Mouse (Mus musculus): Measurements from ENCODE around the gene Irgm1. TPM values are rescaled to one million over a fixed set of nuclear protein-coding genes. Genes with fewer than 3 reads are reported as not detected.
"Not testable (repeated sequence)": the region's sequence is repeated elsewhere in the genome, so short reads cannot be mapped to it uniquely, and the experiment has no call there.

The Irgm1 gene
- total and polyA plus RNA-seq, 3 experiments = 6.3 to 22.3 (median 19.8) TPM

DNA sequence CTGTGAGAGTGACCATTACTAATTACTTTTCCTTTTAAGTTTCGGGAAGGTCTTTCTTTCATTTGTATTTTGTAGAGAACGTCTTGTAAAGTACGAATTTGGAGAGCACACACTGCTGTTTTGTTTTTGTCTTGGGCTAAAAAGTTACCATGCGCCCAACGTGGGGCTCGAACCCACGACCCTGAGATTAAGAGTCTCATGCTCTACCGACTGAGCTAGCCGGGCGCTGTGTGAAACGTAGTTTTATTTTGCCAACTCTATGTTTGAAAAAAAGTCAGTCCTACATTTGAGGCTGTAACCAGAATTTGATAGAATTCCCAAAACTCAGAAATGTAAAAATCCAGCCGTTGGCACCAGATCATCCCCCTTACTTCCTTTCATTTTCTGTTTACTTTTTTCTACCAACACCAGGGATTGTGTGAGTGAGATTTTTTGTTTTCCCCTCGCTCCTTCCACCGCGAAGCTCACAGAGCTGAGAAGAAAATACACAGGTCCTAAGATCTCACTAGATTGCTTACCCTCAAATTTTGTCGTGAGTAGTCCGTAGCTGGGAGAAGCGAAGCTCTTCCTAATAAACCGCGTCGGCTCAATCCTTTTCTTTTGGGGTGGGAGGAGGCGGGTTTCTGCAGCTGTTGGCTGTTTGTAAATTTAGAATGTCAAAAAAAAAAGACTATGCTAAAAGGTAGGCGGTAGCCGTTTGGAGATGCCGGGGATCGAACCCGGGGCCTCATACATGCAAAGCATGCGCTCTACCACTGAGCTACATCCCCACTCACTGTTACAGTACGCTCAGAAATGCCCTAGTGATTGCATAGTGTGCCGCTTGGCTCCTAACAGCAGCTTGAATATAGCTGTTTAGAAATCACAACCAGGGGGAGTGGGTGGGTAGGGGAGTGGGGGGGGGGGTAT is 37.5 kb downstream of the Irgm1 start:
- DNase-seq = peak; percentile 93

DNA sequence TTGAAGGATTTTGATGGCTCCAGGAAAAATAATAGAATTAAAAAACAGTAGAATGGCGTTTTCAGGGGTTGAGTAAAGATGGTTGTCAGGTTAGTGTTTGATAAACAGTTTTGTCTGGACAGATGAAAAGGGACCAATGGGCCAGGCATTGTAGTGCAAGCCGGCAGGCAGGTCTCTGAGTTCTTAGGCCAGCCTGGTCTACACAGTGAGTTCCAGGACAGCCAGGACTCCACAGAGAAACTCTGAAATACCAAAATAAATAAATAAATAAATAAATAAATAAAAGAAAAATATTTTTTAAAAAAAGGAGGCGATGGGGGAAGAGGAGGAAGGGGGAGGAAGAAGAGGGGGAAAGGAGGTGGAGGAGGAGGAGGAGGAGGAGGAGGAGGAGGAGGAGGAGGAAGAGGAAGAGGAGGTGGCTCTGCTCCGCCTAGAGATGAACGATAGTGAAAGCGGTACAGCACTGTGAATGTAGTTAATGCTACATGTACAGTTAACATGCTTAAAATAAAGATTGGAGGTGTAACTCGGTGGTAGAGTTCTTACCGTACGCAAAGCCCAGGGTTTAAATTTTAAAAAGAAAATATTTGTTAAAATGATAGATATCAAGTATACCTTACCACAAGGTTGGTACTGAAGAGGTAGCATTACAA is 38.3 kb downstream of the Irgm1 start:
- no peak for DNase-seq

DNA sequence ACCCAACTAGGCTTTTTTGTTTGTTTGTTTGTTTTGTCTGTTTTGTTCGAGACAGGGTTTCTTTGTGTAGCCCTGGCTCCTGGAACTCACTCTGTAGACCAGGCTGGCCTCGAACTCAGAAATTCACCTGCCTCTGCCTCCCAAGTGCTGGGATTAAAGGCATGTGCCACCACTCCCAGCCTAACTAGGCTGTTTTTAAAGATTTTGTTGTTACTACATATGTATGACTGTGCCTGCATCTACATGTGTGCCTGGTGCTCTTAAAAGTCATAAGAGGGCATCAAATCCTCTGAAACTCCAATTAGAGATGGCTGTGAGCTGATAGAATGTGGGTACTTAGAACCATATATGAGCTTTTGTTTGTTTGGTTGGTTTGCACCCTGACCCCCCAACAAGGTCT is 40.2 kb downstream of the Irgm1 start:
- no peak for DNase-seq

DNA sequence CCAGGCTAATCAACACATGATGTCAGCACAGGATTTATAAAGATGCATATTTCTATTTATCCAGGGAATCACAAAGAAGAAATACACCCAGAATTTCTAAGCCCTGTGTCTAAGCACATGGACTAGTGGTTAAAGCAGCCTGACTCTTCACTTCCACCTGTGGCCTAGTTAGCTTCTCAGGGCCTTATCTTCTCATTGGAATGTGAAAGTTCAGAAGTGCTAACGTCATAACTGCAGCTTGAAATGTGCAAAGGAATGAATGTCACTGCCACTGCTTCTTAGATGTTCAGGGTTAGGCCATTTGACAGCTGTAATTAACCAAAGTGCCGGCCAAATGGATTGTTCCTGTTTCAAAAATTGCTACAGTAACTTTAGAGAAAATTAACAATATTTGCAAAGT is 41.2 kb downstream of the Irgm1 start:
- DNase-seq = no peak

DNA sequence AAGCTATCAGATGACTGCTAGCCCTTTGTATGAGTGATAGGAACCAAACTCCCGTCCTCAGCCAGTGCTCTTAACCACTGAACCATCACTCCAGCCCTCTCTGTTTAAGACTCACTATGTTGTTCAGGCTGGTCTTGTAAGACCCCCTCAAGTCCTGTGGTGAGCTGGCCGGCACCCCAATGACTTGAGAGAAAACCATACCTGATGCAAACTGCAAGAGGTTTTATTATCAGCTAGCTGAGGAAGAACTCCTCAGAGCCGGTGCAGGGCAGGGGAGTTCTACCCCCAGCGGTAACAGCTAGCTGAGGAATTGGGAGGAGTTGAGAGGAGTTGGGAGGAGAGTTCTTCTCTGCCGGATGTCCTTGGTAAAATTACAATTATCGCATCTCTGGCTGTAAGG is 43.6 kb downstream of the Irgm1 start:
- no peak for DNase-seq

DNA sequence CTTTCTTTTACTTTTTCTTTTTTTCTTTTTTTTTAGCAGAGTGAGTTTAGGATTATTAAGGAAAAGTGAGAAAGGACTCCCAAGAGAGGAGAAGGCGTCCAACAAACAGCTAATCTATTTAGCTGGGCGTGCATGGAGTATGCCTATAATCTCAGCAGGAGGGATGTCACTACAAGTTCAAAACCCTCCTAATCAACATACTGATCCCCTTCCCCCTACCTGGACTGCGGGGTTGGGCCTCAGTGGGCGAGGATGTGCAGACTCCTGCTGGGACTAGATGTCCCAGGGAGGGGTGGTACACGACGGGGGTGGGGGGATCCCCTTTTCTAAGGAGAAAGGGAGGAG is 44.8 kb downstream of the Irgm1 start:
- no peak for DNase-seq

DNA sequence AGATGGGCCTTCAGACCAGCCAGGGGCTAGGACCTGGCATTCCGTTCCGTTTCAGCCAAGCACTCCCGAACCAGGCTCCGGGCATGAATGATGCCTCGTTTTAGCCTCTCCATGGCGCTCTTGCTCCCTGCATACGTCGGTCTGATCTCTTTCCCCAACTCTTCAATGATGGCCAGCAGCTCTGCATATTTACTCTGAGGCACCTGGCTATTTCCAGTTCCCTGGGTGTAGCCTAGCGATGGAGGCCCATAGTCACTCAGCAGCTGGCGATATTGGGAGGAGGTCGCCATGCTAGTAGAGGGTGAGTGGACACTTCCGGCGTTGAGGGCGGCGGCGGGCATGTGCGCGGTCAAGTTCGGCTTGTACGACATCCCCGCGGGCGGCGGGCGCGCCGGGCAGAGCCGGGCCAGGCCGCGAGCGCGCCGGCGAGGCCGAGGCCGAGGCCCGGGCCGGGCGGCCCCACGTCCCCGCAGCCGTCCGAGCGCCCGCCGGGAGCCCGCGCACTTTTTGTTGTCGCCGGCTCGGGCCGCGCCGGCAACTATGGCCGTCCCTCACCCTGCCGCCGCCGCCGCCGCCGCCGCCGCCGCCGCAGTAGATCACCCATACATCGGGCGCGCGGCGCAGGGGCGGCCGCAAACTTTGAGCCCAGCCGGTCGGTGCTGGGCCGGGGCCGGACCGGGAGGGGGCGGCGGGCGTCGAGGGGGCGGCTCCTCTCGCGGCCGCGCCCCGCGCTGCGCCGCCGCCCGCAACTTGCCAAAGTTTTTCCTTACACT is 45.3 kb downstream of the Irgm1 start, which contains the start of the genes Trim7 and Gm12184:
TSS of gene Trim7 (plus strand) at position 162 of the 773 bp plus-strand sequence.
TSS of gene Gm12184 (minus strand) at position 677 of the 773 bp plus-strand sequence.
- peak; percentile 66 for DNase-seq

DNA sequence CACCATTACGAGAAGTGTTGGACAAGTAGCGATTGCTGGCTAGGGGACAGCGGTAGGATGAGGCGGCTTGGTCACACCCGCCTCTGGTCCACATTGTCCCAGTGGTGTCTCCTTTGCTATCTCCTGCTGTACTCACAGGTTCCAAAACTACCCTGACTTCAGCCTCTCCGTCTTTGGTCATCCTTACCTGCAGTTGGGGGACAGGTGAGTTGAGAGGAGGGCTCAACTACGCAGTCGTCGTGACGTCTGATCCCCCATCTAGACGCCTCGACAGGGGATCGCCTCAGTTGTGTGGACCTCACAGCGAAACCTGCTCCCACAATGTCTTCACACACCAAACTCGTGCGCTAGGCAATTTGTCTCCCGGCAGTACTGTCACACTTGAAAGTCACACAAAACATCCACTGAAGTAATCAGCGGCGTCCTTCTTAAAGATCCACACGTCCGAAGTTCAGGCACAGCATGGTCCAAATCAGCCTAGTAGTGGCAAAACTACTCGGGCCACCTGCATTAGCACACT is 47.1 kb downstream of the Irgm1 start:
- DNase-seq = peak; percentile 31

DNA sequence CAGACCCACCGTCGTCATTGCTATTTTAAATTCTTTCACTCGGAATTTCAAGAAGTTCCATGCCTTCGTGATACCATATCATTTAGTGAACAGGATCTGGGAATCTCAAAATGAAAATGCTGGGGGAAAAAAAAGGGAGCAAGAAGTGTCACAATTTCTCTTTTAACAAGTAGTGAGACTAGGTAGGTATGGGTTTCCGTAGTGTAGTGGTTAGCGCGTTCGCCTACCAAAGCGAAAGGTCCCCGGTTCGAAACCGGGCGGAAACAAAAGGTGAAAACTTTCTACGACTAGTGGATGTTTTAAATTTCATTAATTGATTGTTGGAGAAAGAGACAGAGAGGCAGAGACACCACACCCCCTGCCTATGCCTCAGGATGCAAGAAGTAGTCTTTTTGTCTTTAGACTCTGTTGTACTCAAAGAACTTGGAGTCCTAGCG is 47.9 kb downstream of the Irgm1 start:
- DNase-seq = peak; percentile 77

DNA sequence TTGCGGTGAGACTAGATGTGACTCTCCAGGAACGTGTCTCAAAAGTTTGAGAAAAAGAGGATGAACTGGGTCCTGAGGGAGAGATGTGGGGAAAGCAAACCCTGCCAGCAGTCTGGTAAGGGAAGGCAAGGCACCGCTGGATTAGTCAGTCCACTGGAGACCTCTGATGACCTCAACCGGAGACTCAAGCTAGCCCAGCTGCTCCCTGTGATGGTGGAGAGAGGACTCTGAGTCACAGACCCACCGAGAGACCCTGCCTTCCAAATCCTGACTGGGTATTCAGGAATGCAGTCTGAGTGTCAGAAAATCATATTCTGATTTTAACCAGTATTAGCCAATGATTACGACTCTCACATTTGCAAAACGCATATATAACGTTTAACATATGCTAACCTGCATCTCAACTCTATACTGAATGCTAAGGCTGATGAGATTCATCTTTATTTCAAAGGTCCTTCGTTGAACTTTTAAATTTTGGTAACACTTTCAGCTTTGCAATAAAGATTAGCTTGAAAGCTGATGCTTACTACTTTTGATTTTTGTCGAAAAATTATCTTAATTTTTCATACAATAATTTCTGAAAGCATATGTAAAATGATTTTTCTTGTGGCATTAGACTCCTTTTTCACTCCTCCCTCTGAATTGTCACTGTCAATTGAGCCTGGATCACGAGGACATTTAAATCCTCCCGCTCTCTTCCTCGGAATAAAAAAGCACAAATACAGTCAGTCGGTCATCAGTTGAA is 48.5 kb downstream of the Irgm1 start:
- DNase-seq = no peak

DNA sequence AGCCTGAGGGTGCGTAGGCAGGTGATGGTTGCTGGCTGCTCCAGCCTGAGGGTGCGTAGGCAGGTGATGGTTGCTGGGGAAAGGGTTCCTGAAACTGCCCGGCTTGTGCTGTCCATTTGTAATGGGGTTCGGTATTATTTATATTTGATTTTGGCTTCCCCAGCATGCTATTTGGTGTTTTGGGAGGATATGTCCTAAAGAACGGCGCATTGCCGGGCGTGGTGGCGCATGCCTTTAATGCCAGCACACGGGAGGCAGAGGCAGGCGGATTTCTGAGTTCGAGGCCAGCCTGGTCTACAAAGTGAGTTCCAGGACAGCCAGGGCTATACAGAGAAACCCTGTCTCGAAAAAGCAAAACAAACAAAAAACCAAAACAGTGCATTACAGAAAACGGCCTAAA is 50.2 kb downstream of the Irgm1 start:
- not testable (repeated sequence) for DNase-seq

DNA sequence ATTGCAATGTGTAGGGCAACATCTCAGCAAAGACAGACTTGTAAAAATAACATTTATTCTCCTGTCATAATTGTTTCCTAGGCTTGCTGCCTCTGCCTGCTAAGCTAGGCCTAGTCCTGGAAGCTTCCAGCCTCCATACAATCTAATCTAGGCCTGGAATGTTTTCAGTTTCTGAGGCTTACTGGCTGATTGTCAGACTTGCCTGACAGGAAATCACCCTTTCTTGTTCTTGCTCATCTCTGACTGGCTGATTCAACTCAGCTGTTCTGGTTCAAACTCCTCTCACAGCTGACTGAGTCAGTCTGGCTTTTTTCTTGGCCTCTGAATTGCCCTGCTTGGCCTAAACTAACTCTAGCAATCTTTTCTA is 51.2 kb downstream of the Irgm1 start:
- DNase-seq = no peak

DNA sequence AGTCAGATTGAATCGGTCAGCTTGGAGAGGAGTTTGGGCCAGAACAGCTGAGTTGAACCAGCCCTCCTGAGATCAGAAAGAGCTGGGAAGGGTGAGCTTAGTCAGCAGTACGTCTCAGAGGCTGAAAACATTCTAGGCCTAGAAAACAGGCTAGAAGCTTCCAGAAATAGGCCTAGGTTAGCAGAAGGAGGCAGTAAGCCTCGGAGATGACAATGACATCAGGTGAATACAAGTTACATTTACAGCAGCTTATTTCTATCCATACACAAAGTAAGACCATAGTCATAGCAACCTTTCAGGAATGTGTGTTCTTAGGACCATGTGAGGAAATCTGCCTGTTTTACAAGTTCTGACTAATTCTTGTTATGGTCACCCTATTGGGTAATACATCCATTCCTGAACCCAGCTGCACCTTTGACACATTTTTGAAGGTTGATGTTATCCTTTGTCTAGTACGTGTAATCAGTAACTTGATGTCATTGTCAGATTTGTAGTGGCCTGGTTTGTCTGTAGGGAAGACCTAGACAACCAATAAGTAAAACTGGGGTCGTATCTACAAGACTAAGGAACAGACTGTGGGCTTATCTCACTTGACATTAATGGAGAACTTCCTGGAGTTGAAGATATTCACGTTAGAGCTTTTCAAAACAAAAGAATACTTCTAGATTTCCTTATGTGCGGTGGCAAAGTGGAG is 51.7 kb downstream of the Irgm1 start:
- DNase-seq = no peak

DNA sequence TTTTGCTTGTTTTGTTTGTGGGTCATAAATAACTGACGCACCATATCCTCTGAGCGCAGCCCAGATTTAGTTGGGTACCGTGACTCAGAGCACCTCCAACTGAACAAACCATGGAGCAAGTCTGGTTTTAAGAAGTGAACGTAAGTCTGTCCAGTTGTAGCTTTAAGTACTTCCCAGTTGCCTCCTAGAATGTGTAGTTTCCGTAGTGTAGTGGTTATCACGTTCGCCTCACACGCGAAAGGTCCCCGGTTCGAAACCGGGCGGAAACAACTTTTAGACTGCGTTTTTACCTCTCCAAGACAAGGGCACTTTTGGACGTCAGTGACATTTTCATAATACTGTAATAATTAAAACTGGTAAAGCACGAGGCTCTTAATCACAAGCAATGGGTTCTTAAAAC is 53.1 kb downstream of the Irgm1 start:
- DNase-seq = peak; percentile 88

DNA sequence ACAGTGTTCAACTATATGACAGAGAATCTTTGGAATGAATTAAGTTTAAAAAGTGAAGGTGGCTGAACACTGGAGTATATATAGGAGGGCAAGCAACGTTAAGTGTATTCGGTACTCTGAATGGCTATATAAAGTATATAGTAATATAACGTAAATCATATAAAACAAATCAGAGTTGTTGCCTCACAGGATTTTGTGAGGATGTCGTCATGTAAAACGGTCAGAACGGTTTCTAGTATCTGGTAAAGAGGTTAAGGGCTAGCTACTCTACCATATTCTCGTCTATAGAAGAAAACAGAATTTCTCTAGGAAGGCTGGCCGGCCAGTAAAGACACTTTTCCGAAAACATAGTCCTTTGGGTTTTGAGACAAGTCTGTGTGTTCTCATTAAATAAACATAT is 53.7 kb downstream of the Irgm1 start:
- DNase-seq = no peak

DNA sequence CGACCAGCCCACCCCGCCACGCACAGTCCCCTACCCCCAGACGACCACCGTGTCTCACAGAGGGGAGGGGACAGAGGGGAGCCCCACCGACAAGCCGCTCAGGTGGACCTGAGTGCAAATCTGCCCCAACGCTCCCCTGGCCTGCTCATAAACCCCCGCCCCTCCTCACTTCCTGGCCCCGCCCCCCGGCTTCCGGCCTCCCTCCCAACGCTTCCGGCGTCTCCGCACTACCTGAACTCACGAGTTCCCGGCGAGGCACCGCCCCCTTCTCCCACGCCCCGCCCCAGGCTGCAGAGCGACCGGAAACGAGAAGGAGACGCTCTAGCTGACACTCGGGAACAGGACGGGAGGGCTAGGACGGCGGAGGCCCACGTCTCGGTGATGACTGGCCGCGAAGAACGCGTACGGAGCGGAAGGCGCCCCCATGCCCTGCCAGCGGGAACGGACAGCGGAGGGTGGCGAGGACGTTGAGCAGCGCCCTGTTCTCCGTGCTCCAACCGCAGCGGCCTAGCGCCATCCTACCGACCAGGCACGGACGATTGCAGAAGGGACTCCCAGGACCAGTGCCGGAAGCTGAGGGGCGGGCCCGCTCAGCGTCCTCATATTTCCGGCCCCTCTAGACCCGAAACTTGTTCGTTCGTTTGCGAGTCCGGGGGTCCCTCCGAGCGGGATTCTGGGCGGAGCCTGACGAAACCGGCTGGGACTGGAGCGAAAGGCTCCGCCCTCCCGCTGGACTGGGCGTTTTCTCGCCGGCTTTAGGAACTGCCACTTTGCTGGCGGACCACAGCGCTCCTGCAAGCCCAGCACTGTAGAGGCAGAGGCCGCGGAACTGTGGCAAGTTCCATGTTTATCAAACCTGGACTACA is 54.5 kb downstream of the Irgm1 start, which contains the start of gene Trim41:
TSS of gene Trim41 (minus strand) at position 554 of the 866 bp plus-strand sequence.
- peak; percentile 99 for DNase-seq

DNA sequence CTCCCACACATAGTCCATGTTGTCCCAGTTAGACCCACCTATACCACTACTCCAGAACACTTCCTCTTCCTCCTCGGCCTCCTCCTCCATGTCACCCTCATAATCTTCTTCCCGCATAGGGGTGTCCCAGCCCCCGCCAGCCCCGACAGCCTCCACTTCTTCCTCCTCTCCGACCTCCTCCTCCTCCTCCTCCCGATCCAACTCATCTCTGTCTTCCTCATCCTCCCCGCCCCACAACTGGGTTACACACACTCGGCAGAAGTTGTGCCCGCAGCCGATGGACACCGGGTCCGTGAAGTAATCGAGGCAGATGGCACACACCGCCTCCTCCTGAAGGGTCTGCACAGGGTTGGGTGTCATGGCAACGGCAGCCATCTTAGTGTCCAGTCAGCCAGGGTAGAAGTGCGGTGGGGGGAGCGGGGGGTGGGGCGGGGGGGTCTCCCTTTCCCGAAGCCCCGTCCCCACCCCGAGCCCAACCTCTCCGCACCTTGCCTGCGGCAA is 55.2 kb downstream of the Irgm1 start:
- DNase-seq = peak; percentile 35

DNA sequence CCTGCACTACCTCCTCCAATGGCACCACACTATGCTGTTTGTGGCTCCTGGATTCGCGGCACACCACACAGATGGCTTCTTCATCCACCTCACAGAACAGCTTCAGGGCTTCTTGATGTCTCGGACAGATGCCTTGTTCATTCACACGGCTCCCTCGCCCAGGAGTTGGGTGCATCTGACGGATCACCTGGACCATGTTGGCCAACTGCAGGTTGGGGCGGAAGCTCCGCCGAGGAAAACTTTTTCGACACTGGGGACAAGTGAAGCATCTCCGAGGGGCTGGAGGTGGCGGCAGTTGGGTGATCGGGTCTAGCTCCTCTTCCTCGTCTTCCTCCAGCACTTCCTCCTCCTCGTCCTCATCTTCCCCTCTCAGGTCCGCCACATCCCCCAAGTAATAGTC is 55.6 kb downstream of the Irgm1 start:
- no peak for DNase-seq

DNA sequence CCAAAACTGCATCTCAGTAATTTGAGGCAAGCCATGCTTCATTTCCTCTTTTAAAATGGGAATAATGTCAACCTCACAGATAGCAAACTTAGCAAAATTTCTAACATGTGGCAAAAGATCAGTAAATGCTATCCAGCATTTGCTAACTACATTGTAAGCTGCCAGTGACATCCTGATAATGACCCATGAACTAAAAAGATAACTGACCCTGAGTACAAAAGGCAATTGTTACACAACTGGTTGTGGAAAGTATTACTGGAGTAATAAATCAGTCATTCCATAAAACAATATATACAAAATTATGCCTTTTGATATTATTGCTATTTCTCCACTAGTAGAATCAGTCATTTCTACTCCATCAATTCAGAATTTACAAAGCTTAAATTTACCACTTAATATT is 57.7 kb downstream of the Irgm1 start:
- DNase-seq = no peak
